Mouse (Mus musculus) ES-E14 (cell line): ENCODE measurements around the gene Sdc3.

Source experiments
- MAFK ChIP-seq: IDR thresholded peaks from 2 replicates; pipeline ENCODE4 v1.6.1; 2014; ENCODE audit warnings: mild to moderate bottlenecking, low read depth, low read length, inconsistent platforms; ENCODE audit not compliant: insufficient read depth
- ZC3H11A ChIP-seq: IDR thresholded peaks from 2 replicates; pipeline ENCODE4 v1.6.1; 2012; ENCODE audit warnings: low read depth, mild to moderate bottlenecking, inconsistent platforms, low read length, borderline replicate concordance

DNA sequence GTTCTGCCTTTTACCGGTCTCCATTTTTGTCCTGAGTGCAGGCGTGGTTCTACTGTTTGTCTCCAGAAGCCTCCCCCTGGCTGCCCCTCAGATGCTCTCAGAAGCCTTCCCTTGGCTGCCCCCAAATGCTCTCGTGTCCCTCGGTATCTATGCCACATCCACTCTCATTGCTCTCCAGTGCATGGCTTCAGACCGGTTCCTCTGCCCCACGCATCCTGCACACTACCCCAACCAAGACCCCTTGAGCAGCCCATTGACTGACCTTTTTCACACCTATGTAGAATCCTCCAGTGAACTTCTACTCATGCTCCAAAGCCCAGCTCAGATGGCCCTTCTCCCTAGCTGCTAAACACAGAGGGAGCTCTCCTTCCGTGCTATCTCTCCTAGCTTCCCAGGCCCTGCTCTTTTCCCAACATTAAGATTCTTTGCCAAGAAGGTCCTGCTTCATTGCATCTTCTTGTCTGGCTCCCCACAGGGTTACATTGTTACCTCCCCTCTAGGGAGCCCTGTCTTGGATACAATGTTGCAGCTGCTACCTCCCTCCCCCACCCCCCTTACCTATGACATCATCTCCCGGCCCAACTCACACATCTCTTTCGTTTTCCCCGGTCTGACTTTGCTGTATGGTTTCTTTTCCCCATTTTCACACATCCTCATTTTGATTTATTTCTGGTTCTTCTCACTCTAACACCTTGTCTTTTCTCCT lies 9.4 kb downstream of the Sdc3 start:
- TF ChIP-seq MAFK = no peak
- no peak for TF ChIP-seq ZC3H11A
